Mouse (Mus musculus) heart, postnatal 0 days (tissue): Measurements from ENCODE around the gene Dchs1.

ENCODE experiments used
- CTCF ChIP-seq: IDR thresholded peaks from 2 replicates; pipeline ENCODE4 v1.5.1; 2016; ENCODE audit warnings: antibody characterized with exemption, control low read depth, low read depth
- EP300 ChIP-seq: IDR thresholded peaks from 2 replicates; pipeline ENCODE4 v1.6.1; 2016; ENCODE audit warnings: antibody characterized with exemption, low read depth

GRCm38 (mm10) chr7:105728701-105729428 lies 58.6 kb downstream of the Dchs1 start:
- TF ChIP-seq EP300 (no peak), CTCF (no peak)
